Mouse (Mus musculus) adipose tissue, adult 10 weeks (tissue): ENCODE results near the gene Gnai2. TPM values are rescaled to one million over a fixed set of nuclear protein-coding genes. Genes with fewer than 3 reads are reported as not detected.

ENCODE experiments used
- polyA plus RNA-seq: library from polyadenylated mRNA; stranded (reverse); fragments of 350-450 nt; fragmentation: Illumina TruSeq; extraction: RNeasy Lipid Tissue Mini Kit (QIAGEN cat#74804); gene quantifications from one replicate; pipeline ENCODE4 v1.2.3, GENCODE M21; 2014; ENCODE audit warnings: low read depth, low replicate concordance

The Gnai2 gene
- 290 TPM for polyA plus RNA-seq

GRCm38 (mm10) chr9:107635279-107636028 lies at the start of gene Gnai2:
Gene Gnai2, minus strand, starts transcription at chr9:107635367.

GRCm38 (mm10) chr9:107679501-107679900 lies 44.3 kb upstream of the Gnai2 start, which contains the start of gene Gnat1:
Gene Gnat1, minus strand, starts transcription at chr9:107679712.

GRCm38 (mm10) chr9:107669480-107669945 lies 34.3 kb upstream of the Gnai2 start, which contains the start of gene Slc38a3:
Gene Slc38a3, minus strand, starts transcription at chr9:107669530.

GRCm38 (mm10) chr9:107608741-107609432 lies 26.3 kb downstream of the Gnai2 start, which contains the start of gene Sema3b:
Gene Sema3b, minus strand, starts transcription at chr9:107609229.

GRCm38 (mm10) chr9:107586974-107587832 lies 48.0 kb downstream of the Gnai2 start, which contains the start of gene Ifrd2:
Gene Ifrd2, plus strand, starts transcription at chr9:107587642.

GRCm38 (mm10) chr9:107580501-107581317 lies 54.5 kb downstream of the Gnai2 start, which contains the start of gene Hyal3:
Gene Hyal3, plus strand, starts transcription at chr9:107580818.

GRCm38 (mm10) chr9:107578587-107578986 lies 56.6 kb downstream of the Gnai2 start, which contains the start of gene Naa80:
Gene Naa80, plus strand, starts transcription at chr9:107578887.

GRCm38 (mm10) chr9:107576357-107577107 lies 58.6 kb downstream of the Gnai2 start, which contains the start of gene Hyal1:
Gene Hyal1, plus strand, starts transcription at chr9:107576927.

GRCm38 (mm10) chr9:107567702-107568319 lies 67.4 kb downstream of the Gnai2 start, which contains the start of gene Hyal2:
Gene Hyal2, plus strand, starts transcription at chr9:107567945.

Other genes starting within 250 kb of the Gnai2 start
- gene Cacna2d2, start 235.8 kb downstream of the Gnai2 start, polyA plus RNA-seq, result 0.96 TPM
- 29.4 TPM for gene Tmem115, start 101.4 kb downstream of the Gnai2 start, polyA plus RNA-seq
- gene Cyb561d2, start 93.2 kb downstream of the Gnai2 start, polyA plus RNA-seq, result 22.5 TPM
- 19.2 TPM for gene Nprl2, start 93.1 kb downstream of the Gnai2 start, polyA plus RNA-seq
- 11.1 TPM for gene Zmynd10, start 88.1 kb downstream of the Gnai2 start, polyA plus RNA-seq
- 33.9 TPM for gene Rassf1, start 83.8 kb downstream of the Gnai2 start, polyA plus RNA-seq
- 34.1 TPM for gene Tusc2, start 72.1 kb downstream of the Gnai2 start, polyA plus RNA-seq
- 31.9 TPM for gene Hyal2, start 67.4 kb downstream of the Gnai2 start, polyA plus RNA-seq
- 26.2 TPM for gene Hyal1, start 58.4 kb downstream of the Gnai2 start, polyA plus RNA-seq
- gene Naa80, start 56.5 kb downstream of the Gnai2 start, polyA plus RNA-seq, result 37.0 TPM
- 1.7 TPM for gene Hyal3, start 54.5 kb downstream of the Gnai2 start, polyA plus RNA-seq
- gene Ifrd2, start 47.7 kb downstream of the Gnai2 start, polyA plus RNA-seq, result 21.9 TPM
- 36.0 TPM for gene Sema3b, start 26.1 kb downstream of the Gnai2 start, polyA plus RNA-seq
- 7.4 TPM for gene Slc38a3, start 34.2 kb upstream of the Gnai2 start, polyA plus RNA-seq
- gene Gnat1, start 44.3 kb upstream of the Gnai2 start, polyA plus RNA-seq, result not detected
- gene Sema3f, start 75.1 kb upstream of the Gnai2 start, polyA plus RNA-seq, result 24.8 TPM
- 101 TPM for gene Rbm5, start 135.6 kb upstream of the Gnai2 start, polyA plus RNA-seq
- gene Rbm6, start 237.9 kb upstream of the Gnai2 start, polyA plus RNA-seq, result 49.4 TPM